Mouse (Mus musculus) C2C12 (cell line): ENCODE results near the gene Jade2.

ENCODE experiments used
- CTCF ChIP-seq: IDR thresholded peaks from one replicate; pipeline ENCODE4 v1.5.1; 2011; ENCODE audit not compliant: control insufficient read depth, insufficient read depth, insufficient read length
- MAX ChIP-seq: IDR thresholded peaks from one replicate; pipeline ENCODE4 v1.6.1; 2011; ENCODE audit warnings: mild to moderate bottlenecking, control low read depth

- no peak for TF ChIP-seq CTCF
- TF ChIP-seq MAX = peak; percentile 35
Observed at GRCm38 (mm10) chr11:51831962-51832909, 25.2 kb downstream of the Jade2 start.
